Mouse (Mus musculus) right cerebral cortex, postnatal 25 days (tissue): Measurements from ENCODE around the gene Rin2.

ENCODE experiments used
- DNase-seq: peaks from one replicate; pipeline ENCODE4 v3.0.0; 2022

The Rin2 gene

GRCm38 (mm10) chr2:145794318-145794954, 119.4 kb downstream of the Rin2 start:
- DNase-seq, result peak; percentile 59

- no peak for DNase-seq
Measured at GRCm38 (mm10) chr2:145797851-145798250, 122.8 kb downstream of the Rin2 start.

- no peak for DNase-seq
Measured at GRCm38 (mm10) chr2:145798954-145799353, 123.9 kb downstream of the Rin2 start.

GRCm38 (mm10) chr2:145801322-145802052, 126.5 kb downstream of the Rin2 start:
- DNase-seq, result no peak

- no peak for DNase-seq
Measured at GRCm38 (mm10) chr2:145802626-145803025, 127.6 kb downstream of the Rin2 start.

- no peak for DNase-seq
Measured at GRCm38 (mm10) chr2:145803822-145804342, 128.9 kb downstream of the Rin2 start.

- DNase-seq, result no peak
Measured at GRCm38 (mm10) chr2:145804524-145804923, 129.5 kb downstream of the Rin2 start.

GRCm38 (mm10) chr2:145807276-145807675, 132.3 kb downstream of the Rin2 start:
- no peak for DNase-seq

GRCm38 (mm10) chr2:145808251-145808650, 133.2 kb downstream of the Rin2 start:
- no peak for DNase-seq

GRCm38 (mm10) chr2:145808667-145809066, 133.7 kb downstream of the Rin2 start:
- DNase-seq, result no peak

GRCm38 (mm10) chr2:145810676-145811075, 135.7 kb downstream of the Rin2 start:
- no peak for DNase-seq

- no peak for DNase-seq
Measured at GRCm38 (mm10) chr2:145812818-145813217, 137.8 kb downstream of the Rin2 start.

- DNase-seq, result no peak
Measured at GRCm38 (mm10) chr2:145817195-145817594, 142.2 kb downstream of the Rin2 start.

- no peak for DNase-seq
Measured at GRCm38 (mm10) chr2:145822013-145822782, 147.2 kb downstream of the Rin2 start.

GRCm38 (mm10) chr2:145822783-145823729, 148.0 kb downstream of the Rin2 start:
- DNase-seq, result no peak

GRCm38 (mm10) chr2:145824749-145825148, 149.7 kb downstream of the Rin2 start:
- DNase-seq, result no peak

- DNase-seq, result no peak
Measured at GRCm38 (mm10) chr2:145825221-145825620, 150.2 kb downstream of the Rin2 start.

- no peak for DNase-seq
Measured at GRCm38 (mm10) chr2:145827930-145828329, 152.9 kb downstream of the Rin2 start.

- no peak for DNase-seq
Measured at GRCm38 (mm10) chr2:145828603-145829002, 153.6 kb downstream of the Rin2 start.

- DNase-seq, result no peak
Measured at GRCm38 (mm10) chr2:145829231-145829630, 154.2 kb downstream of the Rin2 start.

- no peak for DNase-seq
Measured at GRCm38 (mm10) chr2:145830417-145830816, 155.4 kb downstream of the Rin2 start.
